Mouse (Mus musculus): ENCODE data around the gene Rps26.

The Rps26 gene

DNA sequence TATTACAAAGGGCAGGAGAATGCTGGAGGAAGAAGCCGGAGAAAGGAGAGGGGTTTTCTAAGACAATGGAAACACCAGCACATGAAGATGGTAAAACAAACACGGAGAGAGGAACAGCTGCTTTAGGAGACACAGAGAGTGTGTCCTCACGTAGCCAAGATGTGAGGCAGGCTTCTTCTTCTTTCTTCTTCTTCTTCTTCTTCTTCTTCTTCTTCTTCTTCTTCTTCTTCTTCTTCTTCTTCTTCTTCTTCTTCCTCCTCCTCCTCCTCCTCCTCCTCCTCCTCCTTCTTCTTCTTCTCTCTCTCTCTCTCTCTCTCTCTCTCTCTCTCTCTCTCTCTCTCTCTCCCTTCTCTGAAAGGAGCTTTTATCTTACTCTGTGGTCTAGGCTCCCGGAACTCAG is 12.7 kb downstream of the Rps26 start:
- in situ Hi-C loops (cut with MboI; ENCODE audit: unreplicated experiment in 2 of 2), result loop anchor here (10.0 kb wide), 1 partner anchor 281 kb away; the partner anchor contains the start of gene Gdf11 (in 2 of the 2)

GRCm38 (mm10) chr10:128613154-128613440 is 13.4 kb downstream of the Rps26 start:
- in situ Hi-C loops (cut with MboI; ENCODE audit: unreplicated experiment in 2 of 2), result loop anchor here (10.0 kb wide), 1 partner anchor 282 kb away; the partner anchor contains the start of gene Gdf11 (in 2 of the 2)

DNA sequence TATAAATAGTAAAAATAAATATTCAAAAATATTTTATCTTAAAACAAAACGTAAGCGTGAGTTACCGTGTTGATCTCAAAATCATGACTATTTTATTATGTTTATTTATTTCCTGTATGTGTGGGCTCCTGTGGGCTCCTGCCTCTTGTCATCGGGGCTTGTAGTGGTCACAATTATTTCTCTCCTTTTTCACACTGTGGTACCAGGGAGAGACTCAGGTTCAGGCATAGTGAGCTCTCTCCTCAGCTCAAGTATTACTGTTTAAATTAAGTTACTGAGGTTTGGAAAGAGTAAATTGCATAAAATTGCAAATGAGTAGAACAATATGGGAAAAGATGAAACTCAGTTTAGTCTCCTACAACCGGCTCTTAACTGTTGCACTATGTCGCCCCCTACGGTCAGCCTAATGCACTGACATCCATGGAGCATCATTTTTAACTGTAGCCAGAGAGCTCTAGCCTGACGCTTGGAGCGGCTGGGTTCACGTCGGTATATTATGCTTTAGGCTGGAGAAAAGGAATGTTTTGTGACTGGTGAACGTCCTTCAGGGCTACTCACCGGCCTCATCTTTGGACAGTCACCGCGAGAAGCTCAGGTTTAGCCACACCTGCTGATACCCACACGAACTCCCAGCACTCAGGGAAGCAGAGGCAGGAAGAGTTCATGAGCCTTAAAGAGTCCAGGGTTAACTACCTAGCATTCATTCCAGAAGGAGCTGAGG is 14.0 kb downstream of the Rps26 start:
- in situ Hi-C loops (cut with MboI; ENCODE audit: unreplicated experiment in 2 of 2), result loop anchor here (10.0 kb wide), 1 partner anchor 282 kb away; the partner anchor contains the start of gene Gdf11 (in 2 of the 2)

GRCm38 (mm10) chr10:128606483-128606882 is 20.1 kb downstream of the Rps26 start:
- in situ Hi-C loops (cut with MboI; ENCODE audit: unreplicated experiment in 2 of 2), result loop anchor here in 1 of 2 experiments (5.0 kb wide), 1 partner anchor 44 kb away; no protein-coding TSS in a partner anchor

GRCm38 (mm10) chr10:128602470-128603128 is 23.9 kb downstream of the Rps26 start:
- in situ Hi-C loops (cut with MboI; ENCODE audit: unreplicated experiment in 2 of 2), result loop anchor here in 1 of 2 experiments (5.0 kb wide), 1 partner anchor 40 kb away; no protein-coding TSS in a partner anchor

- in situ Hi-C loops (cut with MboI; ENCODE audit: unreplicated experiment in 2 of 2), result loop anchor here in 1 of 2 experiments (5.0 kb wide), 1 partner anchor 39 kb away; no protein-coding TSS in a partner anchor
Observed at GRCm38 (mm10) chr10:128601499-128601898, 25.0 kb downstream of the Rps26 start.

- in situ Hi-C loops (cut with MboI; ENCODE audit: unreplicated experiment in 2 of 2), result no loop called here
Observed at GRCm38 (mm10) chr10:128598476-128598875, 28.1 kb downstream of the Rps26 start.

GRCm38 (mm10) chr10:128592797-128593196 is 33.8 kb downstream of the Rps26 start:
- in situ Hi-C loops (cut with MboI; ENCODE audit: unreplicated experiment in 2 of 2), result no loop called here

DNA sequence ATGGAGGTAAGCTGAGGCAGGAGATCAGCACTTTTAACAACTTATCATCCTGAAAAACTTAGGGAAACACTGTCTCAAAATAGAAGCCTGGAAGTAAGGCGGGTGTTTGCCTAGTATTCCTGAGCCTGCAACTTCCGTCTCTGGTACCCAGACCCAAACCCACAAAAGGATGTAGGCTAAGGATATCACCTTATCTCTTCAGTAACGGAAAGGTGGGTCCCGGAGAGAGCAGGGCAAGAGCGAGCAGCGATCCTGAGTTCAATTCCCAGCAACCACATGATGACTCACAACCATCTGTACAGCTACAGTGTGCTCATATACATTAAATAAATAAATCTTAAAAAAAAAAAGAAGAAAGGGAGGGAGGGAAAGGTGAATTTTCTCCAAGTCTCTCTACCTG is 35.1 kb downstream of the Rps26 start:
- in situ Hi-C loops (cut with MboI; ENCODE audit: unreplicated experiment in 2 of 2), result no loop called here

DNA sequence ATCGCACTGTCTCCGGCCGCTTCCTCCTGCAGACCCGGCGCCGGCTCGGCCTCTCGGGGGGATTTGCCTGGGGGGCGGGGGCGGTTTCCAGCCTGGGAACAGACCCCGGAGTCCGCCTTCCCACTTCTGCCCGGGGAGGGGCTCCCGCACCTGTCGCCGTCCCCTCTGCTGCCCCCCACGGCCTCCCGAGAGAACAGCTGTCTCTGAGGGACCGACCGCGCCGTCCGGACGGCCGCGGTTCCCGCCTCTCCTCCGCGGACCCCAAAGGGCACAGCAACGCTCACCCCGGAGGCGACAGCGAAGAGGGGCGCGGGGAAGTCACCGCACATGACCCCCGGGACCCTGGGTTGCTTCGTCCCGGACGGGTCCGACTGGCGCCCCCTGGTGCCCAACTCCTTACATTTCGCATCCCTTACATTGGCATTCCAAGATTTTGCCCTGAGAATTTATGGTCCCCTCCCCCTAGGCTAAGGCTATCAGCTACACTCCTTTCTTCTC is 36.3 kb downstream of the Rps26 start:
- in situ Hi-C loops (cut with MboI; ENCODE audit: unreplicated experiment in 2 of 2), result no loop called here

DNA sequence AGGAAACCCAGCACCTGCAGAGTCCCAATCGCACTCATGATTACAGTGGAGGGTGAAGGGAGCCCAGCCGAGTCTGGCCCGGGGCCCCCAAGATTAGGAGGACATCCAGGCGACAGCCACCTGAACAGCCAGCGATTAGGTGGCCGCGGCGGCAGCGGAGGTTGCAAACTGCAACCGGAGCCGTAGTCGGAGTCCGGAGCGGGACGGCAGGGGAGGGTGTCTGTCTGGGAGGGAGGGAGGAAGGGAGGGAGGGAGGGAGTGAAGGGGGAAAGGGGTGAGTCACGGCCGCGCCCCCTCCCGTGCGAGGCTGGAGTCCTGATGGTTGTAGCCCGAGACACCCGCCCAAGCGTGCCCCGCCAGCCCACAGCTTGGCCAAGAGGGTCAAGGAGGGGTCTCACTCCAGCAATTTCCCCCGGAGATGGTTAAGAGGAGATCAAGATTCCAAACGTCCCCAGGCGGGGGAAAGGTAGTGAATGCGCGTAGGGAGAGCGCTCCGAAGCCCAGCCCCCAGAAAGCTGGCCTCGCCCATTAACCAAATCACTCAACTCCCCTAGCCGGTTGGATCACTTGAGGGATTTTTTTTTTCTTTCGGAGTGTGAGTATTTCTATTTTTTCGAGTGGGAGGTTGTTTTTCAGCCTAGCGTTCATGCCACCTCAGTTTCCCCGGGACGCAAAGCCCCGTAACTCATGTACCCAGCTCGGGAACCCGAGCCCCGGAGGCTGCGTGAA is 36.9 kb downstream of the Rps26 start, which contains the start of gene Erbb3:
Gene Erbb3, minus strand, starts transcription at position 189 of the 729 bp plus-strand sequence.
- in situ Hi-C loops (cut with MboI; ENCODE audit: unreplicated experiment in 2 of 2), result no loop called here

GRCm38 (mm10) chr10:128588775-128589463 is 37.6 kb downstream of the Rps26 start:
- in situ Hi-C loops (cut with MboI; ENCODE audit: unreplicated experiment in 2 of 2), result no loop called here

GRCm38 (mm10) chr10:128588136-128588535 is 38.4 kb downstream of the Rps26 start:
- in situ Hi-C loops (cut with MboI; ENCODE audit: unreplicated experiment in 2 of 2), result no loop called here

DNA sequence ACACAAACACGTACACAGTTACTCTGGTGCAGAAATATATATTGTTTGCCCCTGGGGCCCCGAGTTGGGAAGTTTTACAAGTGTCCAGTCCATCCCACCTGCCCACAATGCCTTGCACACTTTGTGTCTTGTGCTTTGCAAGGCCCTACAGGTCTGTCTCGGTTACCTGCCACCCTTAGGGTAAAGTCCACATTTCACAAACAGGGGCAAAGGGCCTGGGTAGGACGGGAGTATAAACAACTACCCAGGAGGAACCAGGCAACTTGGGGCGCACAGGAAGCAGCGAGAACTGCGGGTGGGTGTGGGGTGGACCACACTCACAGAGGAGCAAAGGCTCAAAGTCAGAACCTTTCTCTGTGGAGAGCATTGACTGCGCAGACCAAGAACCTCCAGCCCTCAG is 38.9 kb downstream of the Rps26 start:
- in situ Hi-C loops (cut with MboI; ENCODE audit: unreplicated experiment in 2 of 2), result no loop called here

GRCm38 (mm10) chr10:128587120-128587519 is 39.4 kb downstream of the Rps26 start:
- in situ Hi-C loops (cut with MboI; ENCODE audit: unreplicated experiment in 2 of 2), result no loop called here

- in situ Hi-C loops (cut with MboI; ENCODE audit: unreplicated experiment in 2 of 2), result no loop called here
Observed at GRCm38 (mm10) chr10:128586546-128586945, 40.0 kb downstream of the Rps26 start.

DNA sequence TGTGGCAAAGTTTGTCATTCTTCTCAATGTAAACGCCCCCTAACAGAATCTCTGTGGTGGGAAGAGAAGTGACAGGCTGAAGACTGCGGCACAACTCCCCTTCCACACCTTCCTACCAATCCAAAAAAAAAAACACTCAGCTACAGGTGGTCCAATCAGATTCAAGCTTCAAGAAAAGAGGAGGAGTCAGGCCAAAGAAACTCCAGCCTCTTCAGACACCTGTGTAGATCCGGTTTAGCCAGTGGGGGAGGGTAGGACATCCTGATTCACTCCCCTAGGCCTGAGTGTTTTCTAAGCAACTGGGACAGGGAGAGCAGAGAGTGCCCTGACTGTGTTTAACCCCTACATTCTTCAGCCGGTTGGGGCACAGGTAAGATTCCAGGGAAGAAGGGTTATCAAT is 42.2 kb downstream of the Rps26 start:
- in situ Hi-C loops (cut with MboI; ENCODE audit: unreplicated experiment in 2 of 2), result no loop called here

GRCm38 (mm10) chr10:128583644-128584043 is 42.9 kb downstream of the Rps26 start:
- in situ Hi-C loops (cut with MboI; ENCODE audit: unreplicated experiment in 2 of 2), result no loop called here

DNA sequence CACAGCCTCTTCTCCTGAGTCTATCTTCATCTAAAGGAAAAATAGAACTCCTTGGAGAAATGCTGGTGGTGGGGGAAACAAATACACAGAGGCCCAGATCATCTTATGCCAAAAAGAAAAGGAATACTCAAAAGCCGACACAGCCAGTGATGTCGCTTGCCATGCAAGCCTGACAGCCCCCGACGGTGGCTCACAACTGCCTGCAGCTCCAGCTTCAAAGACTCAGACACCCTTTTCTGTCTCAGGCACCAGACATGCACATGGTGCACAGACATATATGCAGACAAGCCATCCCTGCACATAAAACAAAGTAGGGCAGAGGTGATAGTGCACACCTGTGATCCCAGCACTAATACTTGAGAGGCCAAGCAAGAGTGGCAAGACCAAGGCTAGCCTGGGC is 46.8 kb downstream of the Rps26 start:
- in situ Hi-C loops (cut with MboI; ENCODE audit: unreplicated experiment in 2 of 2), result no loop called here

DNA sequence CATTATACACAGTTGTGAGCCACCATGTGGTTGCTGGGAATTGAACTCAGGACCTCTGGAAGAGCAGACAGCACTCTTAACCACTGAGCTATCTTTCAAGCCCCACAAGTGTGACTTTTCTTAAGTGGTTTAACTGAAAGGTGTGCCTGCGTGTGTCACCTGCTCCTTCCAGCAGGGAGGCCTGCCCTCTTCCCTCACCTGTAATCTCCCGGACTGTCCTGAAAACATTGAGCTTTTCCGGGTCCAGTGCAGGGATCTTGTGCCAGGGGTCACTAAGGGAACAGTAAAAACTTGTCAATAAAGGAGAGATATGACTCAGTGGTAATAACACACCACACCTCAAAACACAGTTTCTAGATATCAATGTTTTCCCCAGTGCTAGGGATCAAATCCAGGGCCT is 47.2 kb downstream of the Rps26 start:
- in situ Hi-C loops (cut with MboI; ENCODE audit: unreplicated experiment in 2 of 2), result no loop called here

All from v-Abl transformed pro-B cells (cell line).